Mouse (Mus musculus) stomach, embryonic 14.5 days (tissue): ENCODE measurements around the gene Gng7. TPM values are rescaled to one million over a fixed set of nuclear protein-coding genes. Genes with fewer than 3 reads are reported as not detected.

Experiments used
- ATAC-seq: fragments of 200-750 bp; cut with Nextera tagmentation; 2 replicates; pipeline ENCODE4 v1.8.0; 2017; ENCODE audit warnings: low read depth, moderate TSS enrichment; ENCODE audit not compliant: insufficient number of reproducible peaks, insufficient read depth, low FRiP score
- H3K27ac ChIP-seq: fragments of 300-500 bp; sonication (generic); 2 replicates; pipeline ENCODE4 v1.5.1; 2014; ENCODE audit warnings: mild to moderate bottlenecking, low read length, moderate library complexity, mixed read lengths
- H3K27me3 ChIP-seq: fragments of 300-500 bp; sonication (generic); 2 replicates; pipeline ENCODE4 v1.6.1; 2014; ENCODE audit warnings: low read length, control low read depth, mixed read lengths; ENCODE audit not compliant: control insufficient read depth, insufficient read depth
- H3K36me3 ChIP-seq: fragments of 300-500 bp; sonication (generic); 2 replicates; pipeline ENCODE4 v1.6.1; 2014; ENCODE audit warnings: mild to moderate bottlenecking, control low read depth, low read length, moderate library complexity, mixed read lengths; ENCODE audit not compliant: control insufficient read depth, insufficient read depth
- H3K4me1 ChIP-seq: fragments of 300-500 bp; sonication (generic); 2 replicates; pipeline ENCODE4 v1.6.1; 2014; ENCODE audit warnings: low read length, control low read depth, mixed read lengths; ENCODE audit not compliant: control insufficient read depth, insufficient read depth
- H3K4me2 ChIP-seq: fragments of 300-500 bp; sonication (generic); replicated peaks from 2 replicates; pipeline ENCODE4 v1.6.1; 2014; ENCODE audit warnings: low read depth, low read length, control low read depth
- H3K4me3 ChIP-seq: fragments of 300-500 bp; sonication (generic); 2 replicates; pipeline ENCODE4 v1.5.1; 2014; ENCODE audit warnings: low read depth, low read length, control low read depth
- H3K9ac ChIP-seq: fragments of 300-500 bp; sonication (generic); replicated peaks from 2 replicates; pipeline ENCODE4 v1.6.1; 2014; ENCODE audit warnings: low read depth, mild to moderate bottlenecking, control low read depth, low read length, moderate library complexity, mixed read lengths
- H3K9me3 ChIP-seq: fragments of 300-500 bp; sonication (generic); 2 replicates; pipeline ENCODE4 v1.6.1; 2016; ENCODE audit warnings: low read depth, low read length, control low read depth; ENCODE audit not compliant: control insufficient read depth
- WGBS: fragments of 180-500 bp; shearing (Covaris S2); extraction: QIAGEN DNeasy Blood & Tissue Kit; methylation state at CpG from one replicate; pipeline ENCODE4 v1.1.7; 2014; 5-methylcytosine and 5-hydroxymethylcytosine counted together
- polyA plus RNA-seq: library from polyadenylated mRNA; unstranded; fragments of >200 nt; fragmentation: Nextera tagmentation; extraction: Ambion mirVana; gene quantifications from 2 replicates; pipeline ENCODE4 v1.2.1, GENCODE M21; 2014

Gng7 gene
- polyA plus RNA-seq, 1 experiment from 2014 or later, result 4.7 TPM

- no peak overlapping the region for H3K4me2 ChIP-seq
- no peak overlapping the region for H3K27ac ChIP-seq
- no peak overlapping the region for H3K9ac ChIP-seq
- H3K4me3 ChIP-seq, result no peak overlapping the region
- ATAC-seq, result no peak
- H3K27me3 ChIP-seq, result no peaks in the 10 kb centered on the region
- WGBS, result 41% methylated on average over 3 of the region's 3 CpGs
- no peaks in the 10 kb centered on the region for H3K36me3 ChIP-seq
- H3K4me1 ChIP-seq, result peaks cover 11% of the 10 kb centered on the region; the same call in 1 of the 2 replicates
- no peaks in the 10 kb centered on the region for H3K9me3 ChIP-seq
Measured at GRCm38 (mm10) chr10:80925472-80925871, 89.3 kb downstream of the Gng7 start.

GRCm38 (mm10) chr10:80921923-80922322 is 92.8 kb downstream of the Gng7 start:
- Histone ChIP-seq H3K4me2 (peak overlapping the region; percentile 38), H3K4me3 (peak overlapping the region; percentile 9), H3K4me1 (peaks cover 4% of the 10 kb centered on the region; the same call in 1 of the 2 replicates), H3K27ac (no peak overlapping the region), H3K36me3 (no peaks in the 10 kb centered on the region), H3K9ac (no peak overlapping the region), H3K9me3 (no peaks in the 10 kb centered on the region), H3K27me3 (no peaks in the 10 kb centered on the region)
- WGBS, result 5% methylated on average over 16 of the region's 16 CpGs
- 0 out of 2 replicates have a peak, but pooled peaks have one; percentile 26 for ATAC-seq

DNA sequence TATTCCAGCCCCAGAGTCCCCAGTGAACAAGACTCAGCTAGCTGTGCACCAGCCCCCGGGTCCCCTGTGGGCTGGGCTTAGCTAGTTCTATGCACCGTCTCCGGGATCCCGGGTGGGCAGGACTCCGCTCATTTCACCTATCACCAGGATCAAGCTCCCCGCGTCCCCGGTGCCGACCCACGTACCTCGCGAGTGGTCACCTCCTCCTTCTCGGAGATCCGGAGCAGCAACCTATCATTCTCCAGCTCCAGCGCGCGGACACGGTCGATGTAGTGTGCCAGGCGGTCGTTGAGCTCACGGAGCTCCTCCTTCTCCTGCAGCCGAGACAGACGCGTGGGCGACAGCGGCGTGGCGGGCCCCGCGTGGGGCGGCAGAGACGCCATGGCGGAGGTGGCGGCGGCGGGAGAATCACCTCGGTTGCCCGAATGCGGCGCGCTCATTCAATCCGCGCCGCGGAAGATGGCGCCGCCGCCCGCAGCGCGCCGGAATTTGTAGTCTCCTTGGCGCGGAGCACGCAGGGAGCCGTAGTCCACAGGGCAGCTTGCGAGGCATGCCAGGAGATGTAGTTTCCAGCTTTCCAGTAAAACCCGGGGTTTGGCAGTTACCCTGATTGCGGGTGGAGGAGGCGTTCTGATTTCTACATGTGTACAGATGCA is 96.8 kb downstream of the Gng7 start, which contains the start of gene Lmnb2:
TSS of gene Lmnb2 (minus strand) at position 467 of the 656 bp plus-strand sequence.
- Histone ChIP-seq H3K27me3 (no peaks in the 10 kb centered on the region), H3K27ac (peak within 1 kb of the TSS; percentile 71; the same call in 1 of the 2 replicates), H3K9ac (peak within 1 kb of the TSS; percentile 67), H3K36me3 (peaks cover 11% of the 10 kb centered on the region; the same call in 1 of the 2 replicates), H3K9me3 (no peaks in the 10 kb centered on the region), H3K4me3 (peak within 1 kb of the TSS; percentile 95), H3K4me1 (peaks cover 4% of the 10 kb centered on the region; the same call in 1 of the 2 replicates), H3K4me2 (peak within 1 kb of the TSS; percentile 89)
- ATAC-seq, result peak; percentile 38; the same call in 1 of the 2 replicates
- WGBS, result under 1% methylated on average over 56 of the region's 61 CpGs

DNA sequence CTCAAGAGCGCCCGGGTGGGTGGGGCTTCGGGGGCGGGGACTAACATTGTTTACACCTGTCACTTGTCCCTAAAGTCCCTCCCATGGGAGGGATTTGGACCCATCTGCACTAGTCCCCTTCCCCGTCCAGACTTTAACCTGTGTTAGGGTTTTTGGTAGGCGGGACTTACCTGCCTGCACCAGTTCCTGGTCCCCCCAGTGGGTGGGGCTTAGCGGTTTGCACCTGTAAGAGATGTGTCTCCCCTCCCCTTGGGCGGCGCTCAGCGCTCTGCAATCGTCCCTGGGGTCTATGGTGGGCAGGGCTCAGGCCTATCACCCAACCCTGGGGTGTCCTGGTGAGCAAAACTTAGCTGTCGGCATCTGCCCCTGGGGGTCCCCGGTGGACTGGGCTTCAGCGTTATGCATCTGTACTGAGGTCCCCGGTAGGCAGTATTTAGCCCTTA is 97.4 kb downstream of the Gng7 start:
- Histone ChIP-seq H3K4me3 (peak overlapping the region; percentile 95), H3K27me3 (no peaks in the 10 kb centered on the region), H3K4me1 (peaks cover 4% of the 10 kb centered on the region; the same call in 1 of the 2 replicates), H3K27ac (peak overlapping the region; percentile 71; the same call in 1 of the 2 replicates), H3K9ac (peak overlapping the region; percentile 67), H3K9me3 (no peaks in the 10 kb centered on the region), H3K4me2 (peak overlapping the region; percentile 89), H3K36me3 (peaks cover 11% of the 10 kb centered on the region; the same call in 1 of the 2 replicates)
- 1% methylated on average over 15 of the region's 15 CpGs for WGBS
- ATAC-seq, result peak; percentile 51

DNA sequence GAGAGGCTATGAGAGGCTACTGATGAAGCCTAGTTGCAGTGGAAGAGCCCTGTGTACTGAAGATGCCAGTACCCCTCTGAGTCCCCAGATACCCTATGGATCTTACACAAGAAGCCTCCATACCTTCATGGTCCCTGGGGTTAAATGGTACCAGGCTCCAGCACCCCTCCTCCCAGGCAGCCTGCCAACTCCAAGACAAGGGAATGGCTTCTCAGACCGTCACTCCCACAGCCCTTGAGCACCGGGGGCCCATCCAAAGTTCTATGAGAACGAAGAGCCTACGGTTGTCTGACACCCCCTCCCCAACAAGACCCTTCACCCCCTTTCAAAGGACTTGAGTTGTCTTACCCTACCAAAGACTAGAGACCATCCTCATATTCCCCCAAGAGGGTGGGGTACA is 99.0 kb downstream of the Gng7 start:
- Histone ChIP-seq H3K4me1 (peaks cover 4% of the 10 kb centered on the region; the same call in 1 of the 2 replicates), H3K36me3 (peaks cover 16% of the 10 kb centered on the region; the same call in 1 of the 2 replicates), H3K9ac (no peak overlapping the region), H3K27ac (no peak overlapping the region), H3K27me3 (no peaks in the 10 kb centered on the region), H3K4me3 (no peak overlapping the region), H3K4me2 (no peak overlapping the region), H3K9me3 (no peaks in the 10 kb centered on the region)
- WGBS, result 85% methylated on average over 4 of the region's 4 CpGs
- no peak for ATAC-seq

- Histone ChIP-seq H3K9me3 (no peaks in the 10 kb centered on the region), H3K9ac (no peak overlapping the region), H3K27me3 (no peaks in the 10 kb centered on the region), H3K36me3 (peaks cover 17% of the 10 kb centered on the region; the same call in 1 of the 2 replicates), H3K27ac (no peak overlapping the region), H3K4me3 (no peak overlapping the region), H3K4me1 (peaks cover 4% of the 10 kb centered on the region; the same call in 1 of the 2 replicates), H3K4me2 (no peak overlapping the region)
- WGBS, result 82% methylated on average over 2 of the region's 2 CpGs
- no peak for ATAC-seq
Measured at GRCm38 (mm10) chr10:80915260-80915659, 99.5 kb downstream of the Gng7 start.

DNA sequence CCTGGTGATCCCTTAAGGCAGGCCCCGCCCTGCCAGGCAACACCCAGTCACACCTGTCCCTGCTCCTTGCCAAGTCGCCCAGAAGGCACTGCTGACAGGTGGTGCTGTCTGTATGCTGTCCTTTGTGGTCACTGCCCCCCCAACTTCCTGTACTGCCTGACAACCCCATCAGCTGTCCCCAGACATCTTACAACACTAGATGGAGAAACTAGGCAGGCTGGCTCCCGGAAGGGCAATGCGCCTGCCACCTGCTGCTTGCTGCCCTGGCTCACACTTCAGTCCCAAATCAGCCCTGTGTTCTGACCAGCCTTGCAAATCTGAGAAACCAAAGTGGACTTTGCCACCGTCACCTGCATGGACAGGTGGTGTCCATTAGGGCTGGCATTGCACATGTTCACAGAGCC is 100.5 kb downstream of the Gng7 start:
- H3K9ac ChIP-seq, result no peak overlapping the region
- WGBS, result 80% methylated on average over 5 of the region's 5 CpGs
- no peaks in the 10 kb centered on the region for H3K27me3 ChIP-seq
- no peak overlapping the region for H3K4me2 ChIP-seq
- H3K9me3 ChIP-seq, result no peaks in the 10 kb centered on the region
- H3K4me1 ChIP-seq, result peaks cover 4% of the 10 kb centered on the region; the same call in 1 of the 2 replicates
- peaks cover 27% of the 10 kb centered on the region for H3K36me3 ChIP-seq
- no peak for ATAC-seq
- H3K27ac ChIP-seq, result no peak overlapping the region
- no peak overlapping the region for H3K4me3 ChIP-seq

GRCm38 (mm10) chr10:80913364-80914011 is 101.3 kb downstream of the Gng7 start:
- no peak overlapping the region for H3K9ac ChIP-seq
- peaks cover 4% of the 10 kb centered on the region; the same call in 1 of the 2 replicates for H3K4me1 ChIP-seq
- H3K27ac ChIP-seq, result no peak overlapping the region
- no peak overlapping the region for H3K4me3 ChIP-seq
- H3K27me3 ChIP-seq, result no peaks in the 10 kb centered on the region
- no peaks in the 10 kb centered on the region for H3K9me3 ChIP-seq
- 92% methylated on average over 7 of the region's 8 CpGs for WGBS
- ATAC-seq, result no peak
- peaks cover 34% of the 10 kb centered on the region for H3K36me3 ChIP-seq
- no peak overlapping the region for H3K4me2 ChIP-seq
